Mouse (Mus musculus) heart, adult 2 months (tissue): ENCODE results near the gene Tox2. TPM values are rescaled to one million over a fixed set of nuclear protein-coding genes. Genes with fewer than 3 reads are reported as not detected.
A peak's percentile ranks its signal among the peaks of the same experiment; 100 is the strongest.

Source experiments
- DNase-seq, 2 experiments: peaks; one replicate each; pipeline ENCODE4 v3.0.0; 2021
- H3K27ac ChIP-seq: fragments of 200-600 bp; 2 replicates; pipeline ENCODE4 v1.8.1; 2022
- H3K27me3 ChIP-seq: fragments of 200-500 bp; 2 replicates; pipeline ENCODE4 v1.6.1; 2012; ENCODE audit warnings: mild to moderate bottlenecking, low read length, inconsistent platforms, mixed read lengths; ENCODE audit not compliant: control insufficient read depth, insufficient read depth
- H3K36me3 ChIP-seq: fragments of 200-500 bp; 2 replicates; pipeline ENCODE4 v1.6.1; 2012; ENCODE audit warnings: low read length, inconsistent platforms; ENCODE audit not compliant: control insufficient read depth, insufficient read depth
- H3K4me1 ChIP-seq: fragments of 200-500 bp; 2 replicates; pipeline ENCODE4 v1.6.1; 2011; ENCODE audit warnings: low read length; ENCODE audit not compliant: control insufficient read depth, insufficient read depth
- H3K4me3 ChIP-seq: fragments of 200-600 bp; 2 replicates; pipeline ENCODE4 v1.8.1; 2022
- H3K79me2 ChIP-seq: fragments of 200-500 bp; replicated peaks from 2 replicates; pipeline ENCODE4 v1.6.1; 2012; ENCODE audit warnings: mild to moderate bottlenecking, inconsistent platforms, low read length, moderate library complexity, mixed read lengths; ENCODE audit not compliant: control insufficient read depth, insufficient read depth
- H3K9ac ChIP-seq: fragments of 200-500 bp; 2 replicates; pipeline ENCODE4 v1.6.1; 2012; ENCODE audit warnings: low read depth, mild to moderate bottlenecking, control low read depth, inconsistent platforms, low read length, mixed read lengths
- CTCF ChIP-seq: fragments of 200-600 bp; IDR thresholded peaks from 2 replicates; pipeline ENCODE4 v1.8.1; 2022; ENCODE audit warnings: antibody characterized with exemption, mild to moderate bottlenecking, moderate library complexity
- EP300 ChIP-seq: fragments of 200-500 bp; IDR thresholded peaks from 2 replicates; pipeline ENCODE4 v1.6.1; 2011; ENCODE audit warnings: low read depth, low read length, control low read depth; ENCODE audit not compliant: insufficient read depth
- POLR2A ChIP-seq: fragments of 200-500 bp; IDR thresholded peaks from 2 replicates; pipeline ENCODE4 v1.6.1; 2011; ENCODE audit warnings: mild to moderate bottlenecking, low read depth, low read length, control low read depth; ENCODE audit not compliant: insufficient read depth
- WGBS: fragments of 180-500 bp; shearing (Covaris S2); methylation state at CpG from one replicate; pipeline ENCODE4 v1.1.7; 2018; 5-methylcytosine and 5-hydroxymethylcytosine counted together
- intact Hi-C: fragments of 180-260 bp; cut with DNase I; formaldehyde crosslinking; loops from one replicate; pipeline ENCODE4 v1.15.1; 2025
- polyA plus RNA-seq: library from polyadenylated mRNA; depleted of rRNA; stranded (reverse); fragments of >200 nt; gene quantifications from 2 replicates; pipeline ENCODE4 v1.2.3, GENCODE M21; 2012
- total RNA-seq, 2 experiments: library from RNA; stranded (reverse); gene quantifications; 2 replicates each; pipeline ENCODE4 v1.2.3; 2021

The Tox2 gene
- total and polyA plus RNA-seq, 3 experiments, result 1.1 to 1.7 (median 1.3) TPM

DNA sequence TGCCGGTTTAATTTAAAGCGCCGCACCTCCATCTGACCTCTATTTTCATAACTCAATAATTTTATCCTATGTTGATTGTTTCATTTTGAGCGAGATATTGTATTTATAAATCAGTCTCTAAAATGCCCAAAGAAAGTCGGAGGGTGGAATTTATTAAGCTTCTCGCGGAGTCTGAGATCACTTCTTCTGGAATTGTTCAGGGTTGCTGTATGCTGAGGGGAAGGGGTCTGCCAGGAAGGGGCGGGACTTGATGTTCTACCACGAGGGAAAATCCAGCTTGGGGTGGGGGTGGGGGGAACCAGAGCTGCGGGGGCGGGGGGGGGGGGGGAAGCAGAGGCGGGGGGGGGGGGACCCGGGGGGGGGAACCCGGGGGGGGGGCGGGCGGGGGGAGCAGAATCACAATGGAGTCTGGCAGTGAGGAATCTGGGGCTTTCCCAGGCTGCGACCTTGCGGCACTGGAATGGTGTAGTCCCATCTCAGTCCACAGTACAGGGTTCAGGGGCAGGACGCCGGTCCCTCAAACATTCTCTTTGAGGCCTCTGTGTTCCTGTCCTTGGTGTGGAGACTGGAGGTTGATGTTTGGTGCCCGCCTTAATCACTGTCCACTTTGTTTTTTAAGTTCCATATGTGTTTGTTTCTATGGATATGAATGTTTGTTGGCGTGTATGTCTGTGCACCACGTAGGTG, 77.9 kb downstream of the Tox2 start:
- H3K36me3 ChIP-seq, result no peaks in the 10 kb centered on the region

DNA sequence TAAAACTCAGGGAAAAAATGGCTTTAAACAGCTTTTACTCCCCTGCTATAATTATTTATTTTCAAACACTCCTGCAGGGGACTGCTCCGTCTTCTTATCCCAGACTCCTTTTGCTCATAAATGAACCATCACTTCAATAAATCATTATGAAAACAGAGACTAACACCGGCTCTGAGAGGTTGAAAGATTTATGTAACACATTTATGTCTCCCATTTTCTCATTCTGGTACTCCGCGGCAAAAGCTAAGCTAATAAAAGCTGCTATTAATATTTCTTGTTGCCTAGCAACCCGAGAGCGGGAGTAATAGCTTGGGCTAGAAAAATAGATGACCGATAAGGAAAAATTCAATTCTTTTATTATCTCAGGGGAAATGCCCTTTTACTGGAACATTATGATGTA, 81.9 kb downstream of the Tox2 start:
- no peaks in the 10 kb centered on the region for H3K36me3 ChIP-seq
- H3K4me3 ChIP-seq, result peak overlapping the region; percentile 33; the same call in 1 of the 2 replicates
- H3K4me1 ChIP-seq, result no peaks in the 10 kb centered on the region
- WGBS, result 22% methylated on average over 7 of the region's 7 CpGs
- no peak overlapping the region for H3K9ac ChIP-seq
- H3K27ac ChIP-seq, result peak overlapping the region; percentile 26; the same call in 1 of the 2 replicates
- no peak for DNase-seq
- TF ChIP-seq CTCF (no peak), EP300 (no peak), POLR2A (no peak)
- H3K79me2 ChIP-seq, result no peaks in the 10 kb centered on the region
- no peaks in the 10 kb centered on the region; the same call in 1 of the 2 replicates for H3K27me3 ChIP-seq
- intact Hi-C loops, result no loop called here

More for the DNA sequence above, 77.9 kb downstream of the Tox2 start:
- 51% methylated on average over 16 of the region's 23 CpGs for WGBS
- no peaks in the 10 kb centered on the region for H3K79me2 ChIP-seq
- no peaks in the 10 kb centered on the region for H3K4me1 ChIP-seq
- H3K27me3 ChIP-seq, result no peaks in the 10 kb centered on the region; the same call in 1 of the 2 replicates
- H3K9ac ChIP-seq, result no peak overlapping the region
- DNase-seq, result no peak
- intact Hi-C loops, result no loop called here
- TF ChIP-seq CTCF, result no peak
- TF ChIP-seq POLR2A, result no peak
- TF ChIP-seq EP300, result no peak
- no peak overlapping the region for H3K27ac ChIP-seq
- H3K4me3 ChIP-seq, result no peak overlapping the region

DNA sequence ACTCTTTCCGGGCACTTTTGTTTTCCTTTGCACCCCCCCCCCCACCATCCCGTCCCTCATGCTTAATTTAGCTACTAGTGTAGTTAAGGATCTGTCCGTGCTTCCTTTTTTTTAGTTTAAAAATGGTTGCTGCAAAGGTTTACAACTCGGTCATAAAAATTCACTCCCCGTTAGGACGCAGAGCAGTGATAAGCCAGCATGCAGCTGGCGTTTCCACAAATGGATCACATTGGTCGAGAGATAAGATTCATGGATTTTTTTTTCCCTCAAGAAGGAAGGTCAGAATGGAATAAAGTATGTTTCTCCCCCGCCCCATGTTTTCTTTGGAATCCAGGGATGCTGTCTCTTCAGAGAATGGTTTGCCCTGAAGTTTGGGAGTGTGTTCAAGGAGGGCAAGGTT, 82.4 kb downstream of the Tox2 start:
- Histone ChIP-seq H3K9ac (no peak overlapping the region), H3K4me3 (peak overlapping the region; percentile 33; the same call in 1 of the 2 replicates), H3K4me1 (no peaks in the 10 kb centered on the region), H3K27me3 (no peaks in the 10 kb centered on the region), H3K79me2 (no peaks in the 10 kb centered on the region), H3K36me3 (no peaks in the 10 kb centered on the region), H3K27ac (peak overlapping the region; percentile 30)
- TF ChIP-seq CTCF (no peak), POLR2A (no peak), EP300 (no peak)
- intact Hi-C loops, result no loop called here
- WGBS, result 3% methylated on average over 9 of the region's 9 CpGs
- DNase-seq, result no peak

DNA sequence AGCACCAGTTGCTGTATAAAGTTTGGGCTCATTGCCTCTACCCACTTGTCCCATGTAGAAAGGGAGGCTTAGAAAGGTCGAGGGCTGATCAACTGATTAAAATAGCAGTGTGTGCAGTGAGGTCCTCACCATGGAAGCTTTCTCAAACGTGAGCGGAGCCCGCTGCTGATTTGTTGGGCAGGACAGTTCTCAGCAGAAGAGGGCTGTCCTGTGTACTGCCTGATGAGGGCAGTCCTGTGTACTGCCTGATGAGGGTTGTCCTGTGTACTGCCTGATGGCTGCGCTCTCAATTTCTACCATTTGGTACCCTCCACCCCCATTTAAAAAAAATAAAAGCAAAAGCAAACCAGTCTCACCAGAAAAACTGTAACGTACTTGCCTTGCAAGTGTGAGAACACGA, 82.8 kb downstream of the Tox2 start:
- Histone ChIP-seq H3K9ac (no peak overlapping the region), H3K27ac (peak overlapping the region; percentile 30), H3K4me3 (peak overlapping the region; percentile 33; the same call in 1 of the 2 replicates), H3K4me1 (no peaks in the 10 kb centered on the region), H3K79me2 (no peaks in the 10 kb centered on the region), H3K36me3 (no peaks in the 10 kb centered on the region), H3K27me3 (no peaks in the 10 kb centered on the region)
- 37% methylated on average over 7 of the region's 7 CpGs for WGBS
- intact Hi-C loops, result no loop called here
- TF ChIP-seq EP300 (no peak), CTCF (0 out of 2 replicates have a peak, but pooled peaks have one; percentile 14), POLR2A (peak; percentile 70)
- DNase-seq, result peak; percentile 26

DNA sequence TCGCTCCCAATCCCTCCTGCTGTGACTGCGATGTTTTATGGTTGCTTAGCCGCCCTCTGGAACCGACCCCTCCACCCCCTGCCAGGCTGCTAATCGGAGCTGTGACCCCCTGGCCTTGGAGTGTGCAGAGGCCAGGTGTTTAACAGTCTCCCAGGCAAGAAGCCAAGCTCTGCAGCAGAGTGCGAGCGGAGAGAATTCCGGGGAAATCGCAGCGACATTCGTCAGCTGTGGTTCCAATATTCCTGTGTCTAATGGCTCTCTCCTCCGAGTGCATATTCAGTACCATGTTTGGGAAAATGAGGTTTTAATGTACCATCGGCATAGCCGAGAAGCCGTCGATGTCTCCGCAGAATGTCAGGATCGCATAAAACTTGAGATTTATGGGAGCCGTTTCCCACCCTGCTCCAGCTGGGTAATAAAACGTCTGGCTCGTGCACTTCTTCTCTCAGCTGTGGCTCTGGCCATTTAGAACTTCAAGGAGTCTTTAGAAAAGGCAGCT, 86.0 kb downstream of the Tox2 start:
- no peaks in the 10 kb centered on the region for H3K79me2 ChIP-seq
- no peaks in the 10 kb centered on the region for H3K4me1 ChIP-seq
- WGBS, result 18% methylated on average over 21 of the region's 21 CpGs
- H3K27me3 ChIP-seq, result no peaks in the 10 kb centered on the region
- no peaks in the 10 kb centered on the region for H3K36me3 ChIP-seq
- TF ChIP-seq CTCF (no peak), POLR2A (no peak), EP300 (no peak)
- H3K27ac ChIP-seq, result no peak overlapping the region
- intact Hi-C loops, result no loop called here
- DNase-seq, result peak in 1 of 2 experiments; percentile 13
- H3K9ac ChIP-seq, result no peak overlapping the region
- H3K4me3 ChIP-seq, result no peak overlapping the region

DNA sequence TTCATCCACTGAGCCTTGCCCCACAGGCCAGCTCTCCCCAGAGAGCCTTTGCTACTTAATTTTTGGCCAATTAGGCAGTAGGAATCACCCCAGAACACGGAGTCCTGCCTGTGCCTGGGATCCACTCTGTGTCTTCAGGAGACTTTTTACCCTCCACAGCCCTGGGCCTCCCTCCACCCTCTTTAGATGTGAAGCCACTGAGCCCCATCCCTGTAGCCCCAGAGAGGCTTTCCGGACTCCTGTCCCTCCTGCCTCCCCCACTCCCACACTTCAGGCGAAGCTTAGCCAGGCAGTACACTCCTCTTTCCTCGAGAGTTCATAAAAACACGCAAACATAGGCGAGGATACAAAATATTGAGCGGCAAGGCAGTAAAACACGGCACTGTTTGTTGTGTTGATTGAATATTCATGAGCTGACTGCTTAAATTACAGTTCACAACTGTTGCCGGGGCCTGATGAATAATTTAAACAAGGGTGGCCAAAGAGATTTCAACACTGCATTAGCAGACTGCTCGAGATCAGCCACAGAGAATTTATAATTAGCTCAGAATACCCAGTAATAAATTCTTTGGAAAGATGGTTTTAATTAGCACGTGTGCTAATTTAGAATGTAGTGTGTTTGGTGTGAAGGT, 94.2 kb downstream of the Tox2 start:
- no peak for DNase-seq
- H3K79me2 ChIP-seq, result no peaks in the 10 kb centered on the region
- no peaks in the 10 kb centered on the region for H3K36me3 ChIP-seq
- WGBS, result 68% methylated on average over 11 of the region's 11 CpGs
- H3K9ac ChIP-seq, result no peak overlapping the region
- H3K27me3 ChIP-seq, result no peaks in the 10 kb centered on the region
- intact Hi-C loops, result no loop called here
- H3K4me3 ChIP-seq, result no peak overlapping the region
- no peaks in the 10 kb centered on the region for H3K4me1 ChIP-seq
- TF ChIP-seq POLR2A (no peak), CTCF (no peak)
- H3K27ac ChIP-seq, result no peak overlapping the region
